Mouse (Mus musculus): ENCODE measurements around the gene Maco1.

Gene Maco1

DNA sequence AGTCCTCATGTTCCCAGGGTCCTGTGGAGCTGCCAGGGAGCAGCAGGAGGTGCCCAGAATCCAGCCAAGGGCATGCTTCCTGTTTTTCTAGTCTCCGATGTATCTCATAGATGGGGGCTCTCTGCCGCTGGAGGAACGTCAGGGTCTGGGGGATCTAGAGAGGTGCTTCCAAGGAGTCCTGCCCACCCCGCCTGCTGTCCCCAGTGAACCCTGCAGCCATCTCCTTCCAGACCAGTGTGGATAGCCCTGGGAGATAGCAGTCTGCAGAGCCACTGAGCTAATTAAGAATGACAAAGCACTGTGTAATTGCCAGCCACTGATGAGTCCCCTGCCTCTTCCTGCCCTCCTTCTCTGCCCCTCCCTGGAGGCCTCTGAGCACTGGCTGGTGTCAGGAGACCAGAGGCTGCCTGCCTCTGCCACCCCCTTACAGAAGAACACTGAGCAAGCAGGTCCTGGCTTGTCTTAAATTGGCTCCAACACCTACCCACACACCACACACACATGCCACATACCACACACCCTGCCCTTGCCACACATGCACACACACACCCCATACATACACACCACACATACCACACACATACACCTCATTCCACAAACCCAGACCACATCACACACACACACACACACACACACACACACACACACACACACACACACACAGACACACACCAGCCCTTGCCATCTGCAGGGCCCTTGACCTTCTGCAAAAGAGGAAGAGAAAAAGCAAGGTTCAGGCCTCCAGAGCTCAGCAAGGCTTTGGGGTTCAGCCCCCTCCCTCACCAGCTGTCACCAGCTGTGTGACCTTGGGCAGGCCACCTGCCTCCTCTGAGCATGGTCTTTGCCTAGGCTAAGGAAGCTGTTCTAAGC lies 80.1 kb downstream of the Maco1 start:
- no peak for DNase-seq (ENCODE audit: low spot score)

DNA sequence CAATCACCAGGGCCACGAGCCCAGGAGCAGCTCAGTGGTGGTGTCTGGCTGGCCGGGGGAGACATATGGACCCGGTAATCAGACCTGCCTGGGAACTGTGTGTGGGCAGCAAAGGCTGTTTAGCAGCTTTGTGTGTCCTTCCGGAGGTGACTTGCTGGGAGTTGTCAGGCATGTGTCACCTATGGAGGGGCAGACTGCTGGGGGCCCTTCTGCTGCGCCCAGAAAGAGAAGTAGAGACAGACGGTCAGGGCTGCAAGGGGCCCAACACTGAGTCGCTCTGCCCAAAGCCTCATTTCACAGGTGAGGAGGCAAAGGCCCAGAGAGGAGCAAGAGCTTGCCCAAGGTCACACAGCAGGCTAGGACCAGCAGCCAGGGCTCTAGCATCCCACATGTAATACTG lies 83.3 kb downstream of the Maco1 start:
- no peak for DNase-seq (ENCODE audit: low spot score)

DNA sequence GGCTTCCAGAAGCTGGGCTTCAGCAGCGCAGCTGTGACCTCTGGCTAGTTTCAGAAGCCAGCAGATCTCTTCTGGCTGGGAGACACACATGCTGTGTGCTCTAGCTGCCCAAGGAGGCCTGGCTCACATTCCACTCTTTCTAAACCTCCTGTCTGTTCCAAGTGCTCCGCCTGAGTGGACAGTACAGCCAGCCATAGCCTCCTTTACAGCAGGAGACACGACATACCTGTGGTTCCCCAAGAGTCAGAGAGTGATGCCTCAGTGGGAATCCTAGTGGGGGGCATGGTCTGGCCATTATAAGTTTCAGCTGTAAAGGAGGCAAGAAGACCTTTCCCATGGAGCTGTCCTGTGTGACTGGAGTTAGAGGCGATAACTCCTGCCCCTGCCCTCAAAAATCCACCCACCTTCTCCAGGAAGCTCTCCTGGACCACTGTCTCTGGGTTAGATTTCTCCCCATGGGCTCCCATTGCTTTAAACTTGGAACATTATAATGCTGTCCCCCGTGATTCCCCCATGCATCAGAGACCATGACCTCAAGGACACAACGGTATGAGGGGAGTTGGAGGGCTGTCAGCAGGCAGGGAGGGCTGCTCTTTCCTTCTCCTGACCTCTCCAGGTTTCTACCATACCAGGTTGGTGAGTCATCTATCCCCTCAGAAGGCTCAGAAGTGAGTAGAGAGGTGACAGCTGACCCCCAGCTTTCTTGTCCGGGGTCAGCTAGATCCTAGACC lies 83.9 kb downstream of the Maco1 start:
- DNase-seq (ENCODE audit: low spot score) = no peak

DNA sequence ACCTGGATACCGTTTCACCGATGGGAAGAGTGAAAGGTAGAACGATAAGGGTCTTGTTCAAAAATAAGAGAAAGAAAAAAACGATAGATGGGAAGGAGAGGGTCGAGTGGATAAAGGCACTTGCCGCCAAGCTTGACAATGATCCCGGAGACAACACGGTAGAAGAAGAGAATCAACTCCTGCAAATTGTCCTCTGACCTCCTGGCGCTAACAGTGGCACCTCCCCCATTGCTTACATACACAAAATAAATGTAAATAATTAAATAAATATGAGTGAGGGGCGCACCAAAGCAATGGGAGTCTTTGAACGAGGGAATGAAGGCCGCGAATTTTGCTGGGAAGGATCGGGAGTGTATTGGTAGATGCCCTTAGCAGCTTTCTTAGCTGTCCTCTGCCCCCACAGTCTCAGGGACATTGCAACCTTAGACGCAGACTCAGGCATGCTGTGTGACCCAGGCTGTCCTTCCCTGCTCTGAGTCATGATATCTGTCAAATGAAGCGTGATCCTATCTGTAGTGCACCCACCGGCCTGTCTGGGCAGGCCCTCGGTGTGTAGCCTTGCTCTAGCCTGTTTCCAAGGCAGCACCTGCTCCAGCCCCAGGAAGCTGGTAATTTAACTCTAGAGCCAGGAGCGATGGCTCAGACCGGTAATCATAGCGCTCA lies 84.8 kb downstream of the Maco1 start:
- no peak for DNase-seq (ENCODE audit: low spot score)

DNA sequence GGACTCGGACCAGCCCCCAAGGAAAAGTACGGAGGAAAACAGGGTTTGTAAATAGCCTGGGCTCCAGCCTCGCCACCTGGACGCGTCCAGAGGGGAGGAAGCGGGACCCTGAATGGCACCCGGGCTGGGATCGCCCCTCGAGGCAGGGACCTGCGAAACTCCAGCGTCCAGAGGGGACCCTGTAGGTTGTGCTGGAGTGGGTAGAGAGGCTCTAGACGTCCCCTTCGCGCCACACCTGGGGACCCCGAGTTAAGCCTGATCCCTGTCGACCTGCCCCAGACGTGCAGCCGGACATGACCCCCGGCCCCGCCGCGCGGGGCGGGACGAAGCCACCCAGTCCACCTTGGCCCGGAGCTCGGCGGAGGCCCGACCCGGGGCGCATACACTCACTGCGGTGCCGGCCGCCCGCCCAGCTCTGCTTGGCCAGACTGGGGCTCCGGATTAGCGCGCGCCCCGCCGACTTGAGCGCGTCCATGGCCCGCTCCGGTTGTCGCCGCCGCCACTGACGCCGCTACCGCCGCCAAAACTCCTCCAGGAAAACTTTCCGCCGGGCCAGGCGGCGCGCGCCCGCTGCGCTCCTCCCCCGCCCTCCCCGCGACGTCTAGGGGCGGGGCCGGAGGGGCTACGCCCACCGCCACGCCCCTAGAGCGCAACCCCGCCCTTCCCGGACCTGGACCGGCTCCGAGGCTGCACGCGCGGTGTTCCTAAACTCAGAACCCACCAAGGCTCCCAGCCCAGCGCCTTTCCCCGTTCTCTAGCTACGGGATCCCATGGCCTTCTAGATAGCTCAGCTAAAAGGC lies 85.5 kb downstream of the Maco1 start, which contains the start of gene Ldlrap1:
Gene Ldlrap1 (minus strand): TSS at position 599 of the 800 bp plus-strand sequence.
- DNase-seq (ENCODE audit: low spot score) = no peak

DNA sequence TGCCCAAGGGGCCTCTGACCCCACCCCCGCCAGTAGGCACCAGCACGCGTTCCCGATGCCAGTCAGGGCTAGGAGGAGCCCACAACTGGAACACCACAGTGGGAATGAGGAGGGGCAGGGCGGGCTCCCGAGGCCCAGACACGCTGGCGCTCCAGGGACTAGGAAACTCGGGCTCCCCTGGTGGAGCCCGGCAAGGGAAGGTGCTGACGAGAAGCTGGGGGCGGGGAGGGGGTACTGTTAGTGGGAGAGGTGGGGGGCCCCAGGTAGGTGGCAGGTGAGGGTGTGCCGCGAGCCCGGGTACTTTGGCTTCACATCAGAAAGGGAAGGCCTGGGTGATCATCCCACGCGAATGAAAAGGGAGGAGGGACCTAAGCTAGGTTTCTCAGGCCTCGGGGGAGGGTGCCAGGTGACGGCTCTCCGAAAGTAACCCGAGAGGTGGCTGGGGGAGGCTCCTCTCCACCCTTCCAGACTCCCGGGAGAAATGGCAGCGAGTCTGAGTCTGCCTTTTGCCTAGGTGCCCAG lies 86.2 kb downstream of the Maco1 start:
- DNase-seq (ENCODE audit: low spot score) = no peak

DNA sequence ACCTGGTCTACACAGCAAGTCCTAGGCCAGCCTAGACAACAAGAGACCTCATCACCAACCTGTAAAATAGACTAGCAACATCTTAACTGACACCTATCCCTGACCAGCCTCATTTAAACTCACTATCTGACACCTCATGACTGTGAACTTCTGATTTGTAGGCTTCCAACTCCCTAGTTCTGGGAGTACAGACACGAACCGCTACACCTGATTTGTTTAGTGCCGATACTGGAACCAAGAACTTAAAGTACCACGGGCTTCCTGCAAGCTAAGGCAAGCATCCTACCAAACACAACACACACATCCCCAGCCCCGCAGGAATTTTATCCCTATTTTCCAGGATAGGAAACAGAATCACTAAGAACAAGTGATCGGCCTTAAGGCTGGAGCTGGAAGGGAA lies 86.9 kb downstream of the Maco1 start:
- DNase-seq (ENCODE audit: low spot score) = no peak

DNA sequence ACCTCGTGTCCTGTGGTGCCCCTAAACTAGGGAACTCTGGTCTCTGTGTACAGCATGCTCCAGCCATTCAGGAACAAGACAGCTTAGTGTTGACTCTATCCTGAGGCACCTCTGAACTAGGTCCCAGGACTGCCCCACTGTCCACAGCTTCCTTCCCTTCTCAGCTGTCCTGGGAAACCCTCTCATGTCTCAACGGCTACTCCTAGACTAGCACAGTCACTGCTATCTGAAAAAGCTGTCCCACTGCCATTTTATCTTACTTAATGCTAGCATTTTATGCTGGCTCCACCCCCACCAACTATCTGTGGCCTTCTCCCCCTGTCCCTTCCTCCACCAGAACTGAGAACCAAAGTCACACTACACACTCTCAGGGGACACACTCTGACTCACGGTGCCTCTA lies 88.8 kb downstream of the Maco1 start:
- DNase-seq (ENCODE audit: low spot score) = no peak

DNA sequence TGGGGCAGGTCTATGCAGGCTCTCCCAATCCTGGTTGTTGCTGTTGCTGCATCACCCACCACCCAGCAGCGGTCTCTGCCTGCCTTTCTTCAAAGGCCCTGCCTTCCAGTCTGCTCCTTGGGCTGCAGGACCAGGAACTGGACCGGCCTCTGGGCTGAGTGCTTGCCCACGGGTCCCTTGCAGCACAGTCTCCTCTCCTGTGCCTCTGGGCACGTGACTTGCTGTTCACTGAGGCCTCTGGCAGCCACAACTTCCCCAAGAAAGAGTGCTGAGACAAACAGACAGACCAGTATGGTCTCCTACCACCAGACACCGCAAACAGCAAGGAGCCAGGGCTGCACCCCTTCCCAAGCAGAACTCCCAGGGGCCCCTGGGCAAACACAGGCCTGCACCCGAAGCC lies 90.8 kb downstream of the Maco1 start:
- DNase-seq (ENCODE audit: low spot score) = no peak

DNA sequence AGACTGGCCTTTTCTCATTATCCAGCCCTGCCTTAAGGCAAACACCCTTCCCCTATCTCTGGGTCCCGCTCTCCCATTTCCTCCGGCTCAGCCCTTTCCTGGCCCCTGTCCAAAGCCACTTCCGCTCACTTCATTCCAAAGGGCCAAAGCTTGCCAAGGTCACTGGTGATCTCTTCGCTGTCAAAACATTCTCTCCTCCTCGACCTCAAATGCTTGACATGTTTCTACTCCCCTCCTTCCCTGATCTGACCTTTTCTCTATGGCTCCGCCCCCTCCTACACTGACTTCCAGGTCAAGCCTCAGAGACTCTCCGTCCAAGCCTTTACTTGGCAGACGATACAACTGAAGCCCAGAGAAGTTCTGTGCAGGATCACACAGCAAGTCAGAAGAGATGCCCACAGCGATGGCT lies 92.3 kb downstream of the Maco1 start:
- DNase-seq (ENCODE audit: low spot score) = no peak

DNA sequence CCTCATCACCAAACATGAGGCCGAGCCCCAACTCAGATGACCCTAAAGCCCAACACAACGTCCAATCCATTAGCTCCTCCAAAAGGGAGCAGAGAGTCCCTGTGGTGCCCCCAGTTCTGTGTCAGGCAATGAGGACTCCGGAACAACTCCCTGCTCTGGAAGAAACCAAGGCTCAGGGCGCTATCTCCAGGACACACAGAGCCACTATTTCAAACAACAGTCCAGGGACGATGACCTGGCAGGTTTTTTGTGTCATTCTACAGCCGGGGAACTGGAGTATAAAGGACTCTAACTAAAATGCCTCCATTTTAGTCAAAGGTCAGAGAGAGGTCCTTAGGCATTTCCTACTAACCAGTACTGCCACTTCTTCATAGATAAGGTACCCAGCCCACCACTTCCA lies 92.9 kb downstream of the Maco1 start:
- DNase-seq (ENCODE audit: low spot score) = no peak

DNA sequence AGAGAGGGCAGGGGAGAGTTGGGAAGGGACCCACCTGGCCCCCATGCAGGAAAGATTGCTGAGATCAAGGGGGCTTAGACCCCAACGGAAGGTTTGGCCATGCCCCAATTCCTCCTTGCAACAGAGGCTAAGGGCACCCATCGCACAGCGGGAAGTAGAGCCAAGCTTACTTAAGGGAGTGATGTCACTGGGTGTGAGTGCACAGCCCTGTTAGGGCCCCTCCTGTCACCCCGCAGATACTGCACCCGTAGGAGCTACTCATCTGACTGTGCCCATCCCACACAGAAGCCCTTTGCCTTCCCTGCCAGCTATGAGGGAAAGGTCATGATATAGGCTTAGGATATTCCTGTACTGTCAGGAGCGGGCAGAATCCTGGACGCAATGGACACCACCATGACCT lies 93.6 kb downstream of the Maco1 start:
- no peak for DNase-seq (ENCODE audit: low spot score)

DNA sequence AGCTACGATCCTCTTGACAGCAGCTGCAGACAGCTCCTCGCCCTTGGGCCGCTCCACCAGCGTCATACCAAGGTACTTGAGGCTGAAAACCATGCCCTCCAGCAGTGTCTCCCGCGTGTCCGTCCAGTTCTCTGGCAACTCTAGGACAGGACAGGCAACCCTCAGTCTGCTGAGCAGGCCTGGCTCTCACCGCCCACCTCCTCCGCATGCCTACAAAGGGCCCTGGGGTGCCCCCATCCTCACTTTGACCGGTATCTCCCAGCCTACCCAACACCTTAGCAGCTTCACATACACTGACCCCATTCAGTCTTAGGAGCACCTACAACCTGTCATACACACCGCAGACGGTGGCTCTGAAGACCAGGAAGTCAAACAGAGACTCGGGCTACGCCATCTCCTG lies 94.2 kb downstream of the Maco1 start:
- DNase-seq (ENCODE audit: low spot score) = no peak

DNA sequence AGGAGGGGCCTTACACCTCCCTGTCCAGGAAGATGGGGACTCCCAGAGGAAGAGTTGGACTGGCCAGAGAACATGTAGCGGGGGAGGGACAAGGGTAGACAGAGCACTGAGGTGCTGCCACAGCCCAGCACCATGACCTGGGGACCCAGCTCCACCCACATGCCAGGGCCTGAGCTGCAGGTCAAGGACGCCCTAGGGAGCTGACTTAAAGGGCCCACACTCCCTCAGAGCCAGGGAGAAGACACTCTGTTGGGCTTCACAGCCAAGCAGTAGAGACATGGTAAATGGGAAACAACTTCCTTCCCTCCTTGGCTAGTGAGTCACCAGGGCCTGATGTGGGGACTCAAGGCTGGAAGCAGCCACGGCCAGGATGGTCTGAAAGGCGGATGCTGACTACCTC lies 94.8 kb downstream of the Maco1 start:
- DNase-seq (ENCODE audit: low spot score) = no peak

DNA sequence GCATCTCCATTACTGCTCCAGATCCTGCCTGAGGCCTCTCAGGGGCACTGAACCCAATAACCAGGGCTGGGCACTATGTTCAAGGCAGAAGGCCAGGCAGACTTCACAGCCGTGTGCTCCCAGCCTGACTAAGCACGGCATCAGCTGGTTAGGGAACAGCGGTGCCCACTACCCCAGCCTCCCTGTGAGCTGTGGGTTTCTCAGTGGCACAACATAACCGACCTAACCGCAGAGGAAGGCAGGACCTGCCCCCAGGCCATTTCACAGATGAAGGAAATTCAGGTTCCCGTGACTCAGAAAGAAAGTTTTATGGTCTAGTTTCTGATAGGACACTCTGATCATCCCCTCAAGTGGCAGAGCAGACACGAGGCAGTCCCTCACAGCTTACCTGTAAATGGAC lies 96.2 kb downstream of the Maco1 start:
- no peak for DNase-seq (ENCODE audit: low spot score)

DNA sequence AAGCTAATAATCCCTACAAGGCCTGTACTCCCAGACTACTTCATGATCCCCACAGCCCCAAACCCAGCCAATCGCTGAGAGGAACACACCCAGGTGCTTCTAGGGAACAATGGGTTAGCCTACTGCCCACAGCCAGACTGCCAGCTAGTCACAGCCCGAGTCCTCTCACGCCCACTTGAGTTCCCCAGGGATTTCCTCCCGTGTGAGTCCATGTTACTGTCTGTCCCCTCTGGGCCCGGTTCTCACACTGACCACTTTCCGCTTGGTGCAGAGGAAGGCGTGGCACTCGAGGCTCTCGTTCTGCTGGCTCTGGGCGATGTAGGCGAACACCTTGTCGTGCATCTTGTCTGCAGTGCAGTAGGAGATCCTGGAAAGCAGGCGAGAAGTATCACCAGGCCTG lies 98.2 kb downstream of the Maco1 start:
- no peak for DNase-seq (ENCODE audit: low spot score)

DNA sequence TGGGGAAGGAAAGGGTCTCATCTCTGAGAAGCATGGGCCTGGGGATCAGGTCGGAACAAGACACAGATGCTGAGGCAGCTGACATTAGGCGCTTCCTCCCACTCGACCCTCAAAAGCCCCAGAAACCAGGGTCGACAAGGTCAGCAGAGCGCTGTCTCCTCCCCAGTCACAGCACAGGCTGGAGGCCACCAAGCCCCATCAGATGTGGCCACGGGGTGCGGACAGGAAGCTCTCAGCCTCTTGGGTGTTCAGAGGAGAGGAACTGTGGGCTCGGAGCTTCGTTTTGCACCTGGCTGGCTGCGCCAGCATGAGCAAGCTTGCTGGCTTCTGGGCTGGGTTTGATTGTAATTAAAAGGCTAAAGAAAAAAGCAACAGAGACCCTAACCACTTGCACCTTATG lies 98.8 kb downstream of the Maco1 start:
- DNase-seq (ENCODE audit: low spot score) = no peak

DNA sequence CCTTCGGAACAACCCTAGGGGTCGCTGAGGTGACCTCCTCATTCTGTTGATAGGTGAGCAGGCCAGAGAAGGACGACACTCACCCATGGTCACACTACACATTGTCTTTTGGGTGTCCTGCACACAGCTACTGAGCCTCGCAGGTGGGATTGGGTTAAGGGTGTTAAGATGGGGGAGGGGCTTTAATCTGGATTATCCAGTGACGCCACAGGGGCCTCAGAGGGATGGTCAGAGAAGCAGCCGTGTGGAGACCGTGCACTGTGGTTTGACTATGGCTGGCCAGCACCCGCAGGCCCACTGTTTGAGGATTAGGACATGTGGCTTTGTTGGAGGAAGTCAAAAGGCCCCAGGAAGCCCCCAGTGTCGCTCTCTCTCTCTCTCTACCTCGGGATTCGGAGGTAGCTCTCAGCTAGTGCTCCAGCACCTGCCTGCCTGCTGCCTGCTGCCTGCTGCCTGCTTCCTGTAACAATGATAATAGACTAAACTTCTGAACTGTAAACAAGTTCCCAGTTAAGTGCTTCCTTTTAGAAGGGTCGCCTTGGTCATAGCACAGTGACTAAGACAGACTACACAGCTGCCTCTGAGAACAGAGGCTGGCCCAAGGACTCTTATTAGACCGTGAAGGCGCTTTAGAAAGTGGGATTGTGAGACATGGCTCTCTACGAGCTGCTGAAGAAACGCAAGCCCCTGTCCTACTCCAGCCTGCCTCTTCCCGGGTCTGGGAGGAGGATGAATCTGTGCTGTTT lies 99.5 kb downstream of the Maco1 start:
- DNase-seq (ENCODE audit: low spot score) = no peak

DNA sequence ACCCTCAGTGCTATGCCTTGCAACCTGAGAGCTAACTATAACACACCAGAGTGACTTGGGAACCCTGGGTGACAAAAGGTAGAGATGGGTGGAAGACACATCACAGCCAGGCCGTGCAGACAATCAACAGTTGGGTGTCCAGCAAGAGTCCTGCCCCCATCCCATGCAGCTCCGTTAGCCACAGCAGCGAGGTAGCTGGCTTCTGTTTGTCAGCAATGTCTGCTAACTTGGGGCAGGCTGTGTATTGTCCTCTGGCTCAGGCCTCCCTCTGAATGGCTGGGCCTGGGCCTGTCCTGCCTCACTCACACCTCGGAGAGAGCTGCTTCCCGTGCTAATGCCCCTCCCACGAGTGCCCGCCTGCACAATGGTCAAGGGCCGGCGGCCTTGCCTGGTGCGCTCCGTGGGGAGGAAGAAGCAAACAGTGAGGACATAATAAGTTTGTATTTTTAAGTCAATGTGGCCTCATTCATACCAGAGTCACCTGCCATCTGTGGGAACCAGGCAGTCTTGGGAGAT lies 100.2 kb downstream of the Maco1 start:
- no peak for DNase-seq (ENCODE audit: low spot score)
